Mouse (Mus musculus): ENCODE measurements at regions not wholly inside any gene's neighbourhood (a gene's known extent, or its start where the extent isn't known, plus 50 kb on each side); places are given as distances from the start of the nearest gene placed in this dataset.

DNA sequence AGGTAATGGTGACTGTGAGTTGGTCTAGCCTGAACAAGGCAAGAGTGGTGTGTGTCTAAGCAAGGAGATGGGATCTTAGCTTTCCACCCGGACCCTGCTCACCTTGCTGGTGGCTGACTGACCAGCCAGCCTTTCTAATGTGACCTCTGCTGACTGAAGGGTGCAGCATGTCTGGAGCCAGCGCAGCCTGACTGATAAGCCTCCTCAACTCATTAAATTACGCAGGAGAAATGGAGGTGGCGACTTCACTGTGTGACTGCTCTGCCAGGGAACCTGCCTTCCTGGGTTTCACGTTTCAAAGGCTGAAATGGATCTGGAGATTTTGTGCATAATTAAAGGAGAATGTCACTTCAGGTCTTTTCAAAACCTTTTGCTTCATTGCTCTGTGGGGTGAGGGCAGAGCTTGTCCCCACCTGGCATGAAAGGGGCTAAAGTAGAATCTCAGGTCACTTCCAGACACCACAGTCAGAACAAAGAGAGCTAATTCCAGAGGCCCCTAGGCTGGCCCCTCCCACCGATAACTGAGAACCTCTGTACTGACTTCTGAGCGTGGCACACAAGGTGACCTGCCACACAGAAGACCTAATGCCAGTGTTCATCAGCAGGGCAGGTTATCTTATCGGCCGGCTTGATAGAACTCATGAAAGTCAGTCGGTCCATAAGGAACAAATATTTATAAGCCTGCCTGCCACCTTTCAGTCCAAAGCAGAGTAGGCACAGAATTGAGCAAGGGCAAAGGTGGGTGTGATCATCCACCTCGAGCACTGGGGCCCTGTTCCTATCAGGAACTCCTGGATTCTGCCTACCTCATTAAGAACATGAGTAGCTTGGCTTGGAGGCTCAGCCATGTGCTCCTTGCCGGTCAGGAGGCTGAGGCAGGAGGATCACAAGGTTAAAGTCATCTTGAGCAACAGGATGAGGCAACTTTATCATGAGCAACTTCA is 53.1 kb upstream of the Vps8 start:
- H3K4me2 ChIP-seq = no peak overlapping the region
- H3K4me3 ChIP-seq = no peak overlapping the region
- H3K36me3 ChIP-seq (replicated peaks) = no peaks in the 10 kb centered on the region
- WGBS = 69% methylated on average over 12 of the region's 12 CpGs
- no peak overlapping the region for H3K9ac ChIP-seq
- ATAC-seq (replicated peaks) = no peak
- H3K27ac ChIP-seq = no peak overlapping the region
- H3K4me1 ChIP-seq = no peaks in the 10 kb centered on the region
- H3K27me3 ChIP-seq (replicated peaks) = no peaks in the 10 kb centered on the region
- no peaks in the 10 kb centered on the region for H3K9me3 ChIP-seq

Measured in midbrain, embryonic 15.5 days (tissue).